Mouse (Mus musculus): ENCODE measurements at regions not wholly inside any gene's neighbourhood (a gene's known extent, or its start where the extent isn't known, plus 50 kb on each side); places are given as distances from the start of the nearest gene placed in this dataset.

- TF ChIP-seq CTCF (IDR thresholded peaks at IDR 0.05; ENCODE audit: control insufficient read depth, insufficient read depth, insufficient replicate concordance, low read depth, low read length) (no peak), POLR2A (IDR thresholded peaks at IDR 0.05; ENCODE audit: control insufficient read depth, low read depth, low read length) (no peak)
These were observed 243.9 kb downstream of the Sipa1l2 start for GRCm38 (mm10) chr8:125325736-125326135.

Data from testis, adult 2 months (tissue).